Mouse (Mus musculus) layer of hippocampus, postnatal 36 days (tissue): ENCODE data around the gene Nt5e. TPM values are rescaled to one million over a fixed set of nuclear protein-coding genes. Genes with fewer than 3 reads are reported as not detected.
"Not testable (repeated sequence)": the region's sequence is repeated elsewhere in the genome, so short reads cannot be mapped to it uniquely, and the experiment has no call there.

Source experiments
- DNase-seq, 2 experiments: peaks; one replicate each; pipeline ENCODE4 v3.0.0; 2022
- total RNA-seq, 2 experiments: library from RNA; stranded (reverse); gene quantifications; 2 replicates each; pipeline ENCODE4 v1.2.3; 2021

Nt5e gene
- 1 to 10 TPM; 2.7 to 3.4 TPM for total RNA-seq

GRCm38 (mm10) chr9:88326930-88327901 lies at the start of gene Nt5e:
Gene Nt5e (plus strand): TSS chr9:88327197.
- peak; percentile 62 to 64 for DNase-seq

- DNase-seq, result no peak
Measured at GRCm38 (mm10) chr9:88277588-88277987, 49.4 kb upstream of the Nt5e start.

- no peak for DNase-seq
Measured at GRCm38 (mm10) chr9:88279728-88280127, 47.3 kb upstream of the Nt5e start.

- DNase-seq, result no peak
Measured at GRCm38 (mm10) chr9:88289568-88290168, 37.3 kb upstream of the Nt5e start.

DNA sequence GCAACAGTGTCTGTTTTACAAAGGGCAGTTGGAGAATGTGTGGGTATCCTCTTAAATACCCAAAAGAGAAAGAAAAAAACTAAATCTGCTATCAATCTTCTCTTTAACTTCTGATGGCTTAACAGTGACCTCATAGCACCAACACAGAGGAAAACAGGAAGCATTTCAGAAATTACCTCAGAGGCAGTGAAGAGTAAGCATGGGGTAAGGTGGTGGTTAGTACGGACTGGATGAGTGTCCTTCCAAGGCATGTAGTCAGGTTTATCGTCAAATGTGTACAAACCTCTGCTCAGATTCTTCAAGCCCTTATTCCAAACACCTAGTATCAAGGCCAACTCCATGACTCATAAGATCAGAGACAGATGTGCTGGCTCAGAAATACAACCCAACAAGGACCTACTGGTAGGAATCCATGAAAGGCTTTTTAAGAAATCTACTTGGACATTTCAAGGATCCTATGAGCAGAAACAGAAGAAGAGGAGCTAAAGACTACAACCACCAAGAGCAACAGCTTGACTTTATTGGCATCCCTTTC lies 34.1 kb upstream of the Nt5e start:
- no peak for DNase-seq

- peak; percentile 45 to 46 for DNase-seq
Measured at GRCm38 (mm10) chr9:88295798-88296197, 31.2 kb upstream of the Nt5e start.

- DNase-seq, result no peak
Measured at GRCm38 (mm10) chr9:88296321-88296720, 30.7 kb upstream of the Nt5e start.

- DNase-seq, result not testable (repeated sequence)
Measured at GRCm38 (mm10) chr9:88297244-88297643, 29.8 kb upstream of the Nt5e start.

GRCm38 (mm10) chr9:88297871-88298658 lies 28.9 kb upstream of the Nt5e start:
- DNase-seq, result no peak

DNA sequence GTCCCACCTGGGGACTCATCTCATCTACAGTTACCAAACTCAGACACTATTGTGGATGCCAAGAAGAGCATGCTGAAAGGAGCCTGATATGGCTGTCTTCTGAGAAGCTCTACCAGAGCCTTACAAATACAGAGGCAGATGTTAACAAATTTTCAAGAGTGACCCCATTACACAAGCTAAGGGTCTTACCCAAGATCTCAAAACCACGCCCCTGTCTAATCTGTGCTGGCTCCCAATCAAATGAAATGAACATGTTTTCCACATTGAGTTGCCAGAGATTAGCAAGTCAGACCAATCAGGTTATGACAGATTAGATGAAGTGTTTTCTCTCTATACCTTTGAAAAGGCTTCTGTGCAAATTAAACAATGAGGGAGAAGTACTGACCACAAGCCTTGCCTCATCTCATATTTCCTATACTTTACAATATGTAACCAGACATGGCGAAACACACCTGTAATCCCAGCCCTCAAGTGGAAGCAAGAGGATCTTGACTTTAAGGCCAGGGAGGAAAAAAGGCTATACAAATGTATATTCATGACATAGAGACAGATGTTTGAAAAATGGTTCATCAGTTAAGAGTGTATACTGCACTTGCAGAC lies 19.9 kb upstream of the Nt5e start:
- DNase-seq, result no peak

GRCm38 (mm10) chr9:88309127-88309526 lies 17.9 kb upstream of the Nt5e start:
- DNase-seq, result no peak

GRCm38 (mm10) chr9:88319226-88319625 lies 7.8 kb upstream of the Nt5e start:
- DNase-seq, result no peak

DNA sequence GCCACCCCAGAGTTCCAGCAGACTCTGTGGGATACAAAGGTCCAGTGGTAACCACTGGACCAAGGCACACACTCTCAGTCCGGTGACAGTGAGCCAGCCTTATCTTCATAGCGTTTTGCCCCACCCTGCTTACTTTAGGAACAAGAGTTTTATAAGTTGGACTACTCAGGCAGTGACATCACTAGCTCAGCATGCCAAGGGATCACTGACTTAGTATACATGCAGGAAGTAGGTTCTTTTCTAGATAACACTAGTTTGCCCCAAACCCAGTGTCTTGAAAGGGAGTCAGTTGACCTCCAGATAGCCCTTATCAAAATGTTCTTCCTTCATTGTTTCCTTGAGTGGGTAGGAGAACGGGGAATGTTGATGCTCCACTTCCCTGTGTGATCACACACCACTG lies 2.4 kb upstream of the Nt5e start:
- no peak for DNase-seq

- DNase-seq, result no peak
Measured at GRCm38 (mm10) chr9:88328666-88329065, 1.7 kb downstream of the Nt5e start.

DNA sequence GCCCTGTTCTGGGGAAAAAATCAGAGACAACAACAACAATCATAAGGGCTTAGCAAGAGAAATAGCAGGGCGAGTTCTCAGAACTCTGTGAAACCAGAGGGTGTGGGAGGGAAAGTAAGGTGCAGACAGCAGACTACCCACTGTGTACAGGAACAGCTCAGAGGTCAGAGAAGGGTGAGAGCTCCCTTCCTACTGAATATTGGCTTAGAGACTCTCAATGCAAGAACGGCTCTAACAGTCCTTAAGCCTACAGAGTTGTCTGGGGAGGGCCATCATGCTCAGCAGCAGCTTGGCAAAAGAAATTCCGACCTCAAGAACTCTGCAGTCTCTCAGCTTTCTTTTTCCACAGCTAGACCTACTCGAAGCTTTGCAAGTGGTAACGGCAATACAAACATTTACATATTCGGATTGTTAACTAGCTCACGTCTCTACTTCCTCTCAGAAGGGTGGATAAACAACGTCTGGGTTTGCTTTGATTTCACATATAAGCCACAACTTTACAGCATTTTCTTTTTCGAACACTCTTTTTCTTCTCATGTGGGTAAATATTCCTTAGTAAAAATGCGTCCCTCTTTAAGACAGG lies 2.3 kb downstream of the Nt5e start:
- no peak for DNase-seq

- no peak for DNase-seq
Measured at GRCm38 (mm10) chr9:88330316-88330715, 3.3 kb downstream of the Nt5e start.

GRCm38 (mm10) chr9:88332447-88332846 lies 5.5 kb downstream of the Nt5e start:
- no peak for DNase-seq

DNA sequence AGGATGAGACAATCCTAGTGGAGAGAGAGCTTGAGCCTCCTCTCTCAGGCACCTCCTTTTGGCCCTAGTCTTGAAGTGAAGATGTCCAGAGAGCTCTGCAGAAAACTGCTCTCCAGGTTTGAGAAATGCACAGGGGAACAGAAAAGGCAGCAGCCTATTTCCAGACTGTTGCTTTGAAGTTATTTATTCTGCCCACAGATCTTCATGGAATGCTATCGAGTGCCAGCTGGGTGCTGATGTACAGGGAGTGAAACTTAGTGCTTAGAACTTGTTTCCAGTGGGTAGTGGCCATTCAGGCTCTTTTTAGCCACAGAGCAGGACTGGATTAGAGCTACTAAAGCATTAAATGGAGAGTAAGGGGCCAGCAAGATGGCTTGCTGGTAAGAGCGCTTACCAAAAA lies 8.8 kb downstream of the Nt5e start:
- no peak for DNase-seq

DNA sequence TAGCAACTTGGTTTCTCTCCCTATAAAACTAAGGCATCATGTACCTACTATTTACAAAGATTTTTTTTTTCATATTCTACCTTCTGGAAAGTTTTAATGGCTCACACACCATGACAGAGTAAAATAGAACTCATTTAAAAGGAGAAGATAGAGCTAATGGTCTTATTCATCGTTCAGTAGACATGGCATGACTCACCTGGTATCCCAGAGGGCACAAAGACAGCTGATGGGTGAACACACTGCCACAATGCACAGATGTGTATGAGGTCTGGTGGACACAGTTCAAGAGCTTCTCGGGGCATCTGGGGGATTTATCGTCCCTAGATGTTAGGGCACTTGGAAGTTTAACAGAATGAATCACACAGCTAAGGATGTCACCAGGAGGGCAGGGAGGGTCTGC lies 13.8 kb downstream of the Nt5e start:
- no peak for DNase-seq

DNA sequence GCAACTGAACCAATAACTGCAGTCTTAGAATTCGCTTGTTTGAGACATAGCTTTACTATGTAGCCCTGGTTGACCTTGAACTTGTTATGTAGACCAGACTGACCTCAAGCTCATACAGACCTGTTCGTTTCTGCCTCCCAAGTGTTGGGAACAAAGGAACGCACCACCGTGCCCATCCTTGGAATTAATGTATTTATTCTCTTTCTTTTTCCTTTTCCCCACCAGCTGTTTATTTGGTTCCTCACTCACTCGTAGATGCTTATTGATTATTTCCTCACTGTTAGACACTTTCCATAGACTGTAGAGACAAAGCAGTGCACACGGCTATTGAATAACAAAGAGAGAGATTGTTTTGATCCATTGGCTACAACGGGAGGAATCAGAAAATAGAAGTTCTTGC lies 15.2 kb downstream of the Nt5e start:
- DNase-seq, result no peak

GRCm38 (mm10) chr9:88342701-88343100 lies 15.7 kb downstream of the Nt5e start:
- peak in 1 of 2 experiments; percentile 16 for DNase-seq

- DNase-seq, result no peak
Measured at GRCm38 (mm10) chr9:88344424-88344823, 17.4 kb downstream of the Nt5e start.
